Mouse (Mus musculus): Measurements from ENCODE around the gene Gria1. TPM values are rescaled to one million over a fixed set of nuclear protein-coding genes. Genes with fewer than 3 reads are reported as not detected.

The Gria1 gene
- polyA plus RNA-seq, 1 experiment from 2014 or later: 1.6 TPM

DNA sequence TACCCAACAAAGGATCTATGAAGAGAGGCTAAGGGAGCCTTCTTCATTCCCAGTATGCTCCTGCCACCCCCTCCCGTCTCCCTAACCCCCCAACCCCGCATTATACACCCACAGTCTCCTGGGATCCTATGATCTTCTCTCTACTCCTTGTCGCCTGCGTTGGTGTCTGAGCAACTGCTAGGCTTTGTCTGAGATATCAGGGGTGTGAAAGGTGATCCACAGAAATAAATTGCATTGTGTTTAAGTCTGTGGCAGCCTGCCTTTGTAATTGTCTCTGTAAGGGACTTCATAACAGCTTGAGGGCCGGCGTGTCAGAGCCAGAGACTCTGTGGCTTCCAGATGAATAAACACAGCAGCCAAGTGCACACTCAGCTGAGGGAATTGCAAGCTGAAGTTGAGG, 61.0 kb downstream of the Gria1 start:
- Histone ChIP-seq H3K4me3 (replicated peaks) (no peak overlapping the region), H3K4me2 (replicated peaks) (no peak overlapping the region), H3K27me3 (replicated peaks) (no peaks in the 10 kb centered on the region), H3K9me3 (no peaks in the 10 kb centered on the region), H3K36me3 (no peaks in the 10 kb centered on the region), H3K9ac (no peak overlapping the region), H3K4me1 (replicated peaks) (no peaks in the 10 kb centered on the region), H3K27ac (no peak overlapping the region)
- ATAC-seq: no peak
- WGBS: 69% methylated on average over 6 of the region's 6 CpGs

DNA sequence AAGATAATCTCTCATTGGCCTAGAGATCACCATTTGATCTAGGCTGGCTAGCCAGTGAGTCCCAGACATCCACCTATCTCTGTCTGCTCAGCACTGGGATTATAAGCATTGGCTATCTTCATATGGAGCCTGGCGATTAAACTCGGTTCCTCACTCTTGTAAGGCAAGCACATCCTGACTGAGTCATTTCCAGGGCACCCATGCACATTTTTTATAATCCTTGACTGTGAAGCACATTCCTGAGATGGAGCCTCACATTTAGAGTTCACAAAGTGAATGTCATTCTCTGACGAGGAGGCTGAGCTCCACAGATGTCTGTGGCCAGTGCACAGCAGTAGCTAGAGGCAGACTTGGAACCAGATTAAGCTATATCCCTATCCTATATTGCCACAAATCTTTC, 68.2 kb downstream of the Gria1 start:
- 78% methylated on average over 3 of the region's 3 CpGs for WGBS
- Histone ChIP-seq H3K27me3 (replicated peaks) (no peaks in the 10 kb centered on the region), H3K4me2 (replicated peaks) (no peak overlapping the region), H3K4me1 (replicated peaks) (no peaks in the 10 kb centered on the region), H3K4me3 (replicated peaks) (no peak overlapping the region), H3K36me3 (no peaks in the 10 kb centered on the region), H3K9ac (no peak overlapping the region), H3K9me3 (no peaks in the 10 kb centered on the region), H3K27ac (no peak overlapping the region)
- no peak for ATAC-seq

GRCm38 (mm10) chr11:57089527-57089926, 78.3 kb downstream of the Gria1 start:
- 78% methylated on average over 5 of the region's 5 CpGs for WGBS
- no peak overlapping the region for H3K4me2 ChIP-seq (replicated peaks)
- ATAC-seq: no peak

GRCm38 (mm10) chr11:57090705-57091104, 79.5 kb downstream of the Gria1 start:
- no peak for ATAC-seq
- H3K4me2 ChIP-seq (replicated peaks): no peak overlapping the region
- H3K9ac ChIP-seq: no peak overlapping the region

More at GRCm38 (mm10) chr11:57089527-57089926, 78.3 kb downstream of the Gria1 start:
- Histone ChIP-seq H3K9ac (no peak overlapping the region), H3K27ac (no peak overlapping the region), H3K9me3 (no peaks in the 10 kb centered on the region), H3K4me3 (replicated peaks) (no peak overlapping the region), H3K36me3 (no peaks in the 10 kb centered on the region), H3K4me1 (replicated peaks) (no peaks in the 10 kb centered on the region), H3K27me3 (replicated peaks) (no peaks in the 10 kb centered on the region)

DNA sequence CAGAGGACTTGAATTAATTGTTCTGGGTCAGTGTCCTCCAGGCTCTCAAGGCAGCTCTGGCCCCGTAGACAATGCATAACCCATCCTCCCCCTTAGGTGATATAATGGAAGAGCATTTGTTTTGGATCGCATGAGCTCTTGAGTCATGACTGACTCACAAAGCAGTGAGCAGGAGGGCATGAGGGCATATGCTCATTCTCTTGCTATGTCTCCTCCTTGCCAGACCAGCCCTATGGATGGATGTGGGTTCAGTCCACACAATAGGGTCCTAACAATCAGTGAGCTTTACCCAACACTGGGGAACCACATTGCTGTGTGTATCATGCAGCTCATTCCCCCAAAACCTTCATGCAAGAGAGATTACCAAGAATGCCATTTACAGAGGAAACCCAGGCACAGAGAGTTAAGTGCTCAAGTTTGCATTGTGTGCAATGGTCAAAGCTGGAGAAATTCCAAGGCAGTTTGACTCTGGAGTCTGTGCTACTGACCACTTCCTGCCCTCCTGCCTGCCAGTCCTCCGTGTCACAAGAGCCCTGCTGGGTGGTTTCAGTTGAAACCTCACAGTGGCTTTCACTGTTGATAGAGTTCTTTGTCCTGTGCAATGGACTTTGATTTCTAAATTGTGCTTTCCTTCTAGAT, 80.2 kb downstream of the Gria1 start:
- Histone ChIP-seq H3K27ac (no peak overlapping the region), H3K36me3 (no peaks in the 10 kb centered on the region), H3K9me3 (no peaks in the 10 kb centered on the region), H3K9ac (no peak overlapping the region), H3K4me2 (replicated peaks) (no peak overlapping the region), H3K4me1 (replicated peaks) (no peaks in the 10 kb centered on the region), H3K4me3 (replicated peaks) (no peak overlapping the region), H3K27me3 (replicated peaks) (no peaks in the 10 kb centered on the region)
- no peak for ATAC-seq
- WGBS: 70% methylated on average over 3 of the region's 3 CpGs

More at GRCm38 (mm10) chr11:57090705-57091104, 79.5 kb downstream of the Gria1 start:
- Histone ChIP-seq H3K27ac (no peak overlapping the region), H3K9me3 (no peaks in the 10 kb centered on the region), H3K27me3 (replicated peaks) (no peaks in the 10 kb centered on the region), H3K36me3 (no peaks in the 10 kb centered on the region), H3K4me3 (replicated peaks) (no peak overlapping the region), H3K4me1 (replicated peaks) (no peaks in the 10 kb centered on the region)

DNA sequence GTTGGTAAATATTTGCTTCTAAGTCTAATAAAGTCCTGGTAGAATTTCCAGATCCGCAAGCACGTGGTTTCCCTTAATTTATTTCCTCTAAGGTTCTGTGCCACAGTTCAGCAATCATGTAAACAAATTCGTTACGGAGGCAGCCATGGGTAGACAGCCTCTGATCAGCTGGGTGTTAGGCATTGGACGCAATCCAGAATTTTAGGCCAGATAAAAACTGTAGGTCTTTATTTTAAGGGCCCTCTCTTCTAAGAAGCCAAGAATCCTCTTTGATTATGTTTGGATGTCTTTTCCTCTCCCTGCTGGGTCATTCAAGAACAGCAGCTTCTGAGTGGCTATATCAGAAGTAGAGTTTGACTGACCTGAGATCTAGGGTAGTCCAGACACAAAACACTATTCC, 89.3 kb downstream of the Gria1 start:
- no peak for ATAC-seq
- 42% methylated on average over 5 of the region's 5 CpGs for WGBS
- Histone ChIP-seq H3K27ac (no peak overlapping the region), H3K4me2 (replicated peaks) (no peak overlapping the region), H3K9ac (no peak overlapping the region), H3K36me3 (no peaks in the 10 kb centered on the region), H3K27me3 (replicated peaks) (no peaks in the 10 kb centered on the region), H3K4me1 (replicated peaks) (no peaks in the 10 kb centered on the region), H3K4me3 (replicated peaks) (no peak overlapping the region), H3K9me3 (no peaks in the 10 kb centered on the region)

DNA sequence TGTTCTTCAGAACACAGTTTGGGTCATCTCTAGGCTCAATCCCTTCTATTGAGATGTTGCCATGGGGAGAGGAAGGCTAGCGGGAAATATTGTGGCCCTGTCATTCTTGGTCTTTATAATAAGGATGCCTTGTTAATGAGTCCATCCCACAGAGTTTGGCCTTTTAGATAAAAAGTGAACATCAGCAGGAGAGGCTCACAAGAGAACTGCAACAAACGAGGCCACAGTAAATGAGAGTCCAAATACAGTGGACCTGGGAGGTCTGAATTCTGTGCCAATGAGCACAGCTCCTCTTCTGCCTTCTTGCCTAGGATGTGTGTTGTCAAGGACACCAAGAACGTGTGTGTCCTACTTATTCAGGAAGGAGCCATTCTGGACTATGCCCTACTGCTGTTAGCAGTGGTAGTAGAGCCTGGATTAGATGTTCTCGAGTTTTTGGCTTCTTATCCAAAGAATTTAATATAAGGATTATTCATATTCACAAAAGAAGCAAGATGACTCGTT, 92.6 kb downstream of the Gria1 start:
- ATAC-seq: no peak
- 74% methylated on average over 5 of the region's 5 CpGs for whole genome bisulfite sequencing
- Histone ChIP-seq H3K9ac (no peak overlapping the region), H3K4me1 (replicated peaks) (no peaks in the 10 kb centered on the region), H3K4me3 (replicated peaks) (no peak overlapping the region), H3K27ac (no peak overlapping the region), H3K27me3 (replicated peaks) (no peaks in the 10 kb centered on the region), H3K9me3 (no peaks in the 10 kb centered on the region), H3K4me2 (replicated peaks) (no peak overlapping the region), H3K36me3 (no peaks in the 10 kb centered on the region)

GRCm38 (mm10) chr11:57105683-57106082, 94.5 kb downstream of the Gria1 start:
- WGBS: 77% methylated on average over 3 of the region's 3 CpGs
- ATAC-seq: no peak

DNA sequence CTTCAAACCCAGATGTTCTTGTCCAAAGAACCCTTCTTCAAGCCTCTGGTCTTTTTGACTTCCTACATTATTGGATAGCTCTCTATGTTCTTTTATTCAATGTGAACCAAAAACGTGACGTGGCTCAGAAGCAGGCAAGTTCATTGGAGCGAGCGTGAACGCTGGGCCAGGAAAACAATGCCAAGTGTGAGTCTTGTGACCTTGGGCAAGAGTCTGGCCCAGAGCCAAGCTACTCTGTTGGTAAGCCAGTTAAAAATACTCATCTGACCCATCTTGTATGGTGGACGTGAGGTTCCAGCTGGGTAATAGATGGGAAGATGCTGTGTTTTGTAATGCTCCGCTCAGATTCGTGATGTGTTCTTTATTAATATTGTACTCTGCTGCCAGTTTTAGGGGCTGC, 101.2 kb downstream of the Gria1 start:
- Histone ChIP-seq H3K36me3 (no peaks in the 10 kb centered on the region), H3K4me3 (replicated peaks) (no peak overlapping the region), H3K4me2 (replicated peaks) (no peak overlapping the region), H3K9me3 (no peaks in the 10 kb centered on the region), H3K9ac (no peak overlapping the region), H3K27ac (no peak overlapping the region), H3K4me1 (replicated peaks) (no peaks in the 10 kb centered on the region), H3K27me3 (replicated peaks) (no peaks in the 10 kb centered on the region)
- WGBS: 87% methylated on average over 8 of the region's 8 CpGs
- ATAC-seq: no peak

More at GRCm38 (mm10) chr11:57105683-57106082, 94.5 kb downstream of the Gria1 start:
- Histone ChIP-seq H3K4me1 (replicated peaks) (no peaks in the 10 kb centered on the region), H3K4me2 (replicated peaks) (no peak overlapping the region), H3K9me3 (no peaks in the 10 kb centered on the region), H3K36me3 (no peaks in the 10 kb centered on the region), H3K27ac (no peak overlapping the region), H3K4me3 (replicated peaks) (no peak overlapping the region), H3K27me3 (replicated peaks) (no peaks in the 10 kb centered on the region), H3K9ac (no peak overlapping the region)

DNA sequence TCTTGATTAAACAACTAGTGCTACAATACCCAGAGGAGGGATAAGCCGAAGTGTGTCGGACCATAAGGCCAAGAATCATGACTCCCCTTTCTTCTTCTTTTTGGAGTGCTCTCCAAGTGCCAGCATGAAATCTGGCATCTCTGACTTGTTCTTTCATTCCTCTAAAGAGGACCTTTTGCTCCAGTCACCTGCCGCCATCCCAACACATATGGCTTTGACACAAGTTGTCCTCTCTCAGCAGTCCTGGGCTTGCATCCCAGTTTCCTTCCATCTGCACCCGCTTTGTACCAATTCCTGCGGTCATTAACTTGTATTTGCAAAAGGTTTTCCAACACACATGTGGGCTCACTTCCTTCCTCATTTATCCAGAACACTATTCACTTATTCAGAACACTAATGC, 103.2 kb downstream of the Gria1 start:
- no peaks in the 10 kb centered on the region for H3K9me3 ChIP-seq
- 90% methylated on average over 5 of the region's 5 CpGs for WGBS
- H3K4me2 ChIP-seq (replicated peaks): no peak overlapping the region
- no peak overlapping the region for H3K9ac ChIP-seq
- H3K4me1 ChIP-seq (replicated peaks): no peaks in the 10 kb centered on the region
- H3K27ac ChIP-seq: no peak overlapping the region
- no peak for ATAC-seq
- no peak overlapping the region for H3K4me3 ChIP-seq (replicated peaks)
- H3K27me3 ChIP-seq (replicated peaks): no peaks in the 10 kb centered on the region
- H3K36me3 ChIP-seq: no peaks in the 10 kb centered on the region

DNA sequence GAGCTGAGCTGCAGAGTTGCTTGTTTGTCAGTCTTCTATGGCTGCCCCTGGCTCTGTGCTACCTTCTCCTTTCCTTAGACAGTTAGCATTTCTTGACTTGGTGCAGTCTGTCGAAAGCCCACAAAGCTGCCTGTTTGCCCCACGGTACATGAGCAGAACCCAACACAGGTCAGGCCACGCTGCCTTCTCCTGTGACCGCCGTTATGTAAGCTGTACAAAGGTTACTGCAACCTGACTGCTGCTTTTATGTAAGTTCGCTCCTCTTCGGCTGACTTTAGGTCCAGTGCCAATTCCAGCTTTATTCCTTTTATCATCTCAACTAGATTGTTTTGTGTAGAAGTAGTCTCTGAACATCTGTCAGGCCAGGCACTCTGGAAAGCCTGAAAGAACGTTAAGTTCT, 115.9 kb downstream of the Gria1 start:
- no peaks in the 10 kb centered on the region for H3K4me1 ChIP-seq (replicated peaks)
- no peak overlapping the region for H3K9ac ChIP-seq
- no peaks in the 10 kb centered on the region for H3K9me3 ChIP-seq
- H3K27ac ChIP-seq: no peak overlapping the region
- 77% methylated on average over 8 of the region's 8 CpGs for WGBS
- no peak overlapping the region for H3K4me2 ChIP-seq (replicated peaks)
- H3K36me3 ChIP-seq: no peaks in the 10 kb centered on the region
- no peak overlapping the region for H3K4me3 ChIP-seq (replicated peaks)
- no peak for ATAC-seq
- no peaks in the 10 kb centered on the region for H3K27me3 ChIP-seq (replicated peaks)

DNA sequence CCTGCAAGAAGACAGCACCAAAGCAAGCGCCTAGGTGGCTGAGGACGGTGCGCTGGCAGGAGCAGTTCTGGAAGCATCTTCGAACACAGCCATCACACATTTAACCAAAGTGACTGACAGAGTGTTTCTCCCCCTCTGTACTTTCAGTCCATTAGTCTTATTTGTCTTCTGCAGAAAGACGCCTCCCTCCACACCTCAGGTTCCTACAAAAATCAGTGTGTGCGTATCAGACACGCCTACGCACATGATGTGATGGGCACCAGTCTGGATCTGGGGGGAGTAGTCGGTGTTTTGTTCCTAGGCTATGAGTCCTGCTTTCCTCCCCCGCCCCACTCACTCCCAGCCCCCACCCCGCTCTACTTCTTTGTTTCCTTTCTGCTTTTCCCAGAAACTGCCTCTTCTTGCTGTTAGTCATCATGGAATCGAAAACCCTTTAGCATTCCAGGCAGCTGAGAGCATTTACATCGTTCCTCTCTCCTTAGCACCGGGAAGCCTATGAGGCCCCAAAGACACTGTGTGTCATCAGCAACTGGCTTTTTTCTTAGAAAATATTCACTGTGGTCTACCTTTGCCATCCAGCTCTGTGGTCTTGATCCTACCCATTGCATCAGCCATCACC, 129.1 kb downstream of the Gria1 start:
- H3K9me3 ChIP-seq: no peaks in the 10 kb centered on the region
- no peaks in the 10 kb centered on the region for H3K4me1 ChIP-seq (replicated peaks)
- H3K27ac ChIP-seq: no peak overlapping the region
- 82% methylated on average over 14 of the region's 14 CpGs for WGBS
- no peak overlapping the region for H3K4me3 ChIP-seq (replicated peaks)
- no peak overlapping the region for H3K4me2 ChIP-seq (replicated peaks)
- no peaks in the 10 kb centered on the region for H3K27me3 ChIP-seq (replicated peaks)
- ATAC-seq: no peak
- no peak overlapping the region for H3K9ac ChIP-seq
- no peaks in the 10 kb centered on the region for H3K36me3 ChIP-seq

DNA sequence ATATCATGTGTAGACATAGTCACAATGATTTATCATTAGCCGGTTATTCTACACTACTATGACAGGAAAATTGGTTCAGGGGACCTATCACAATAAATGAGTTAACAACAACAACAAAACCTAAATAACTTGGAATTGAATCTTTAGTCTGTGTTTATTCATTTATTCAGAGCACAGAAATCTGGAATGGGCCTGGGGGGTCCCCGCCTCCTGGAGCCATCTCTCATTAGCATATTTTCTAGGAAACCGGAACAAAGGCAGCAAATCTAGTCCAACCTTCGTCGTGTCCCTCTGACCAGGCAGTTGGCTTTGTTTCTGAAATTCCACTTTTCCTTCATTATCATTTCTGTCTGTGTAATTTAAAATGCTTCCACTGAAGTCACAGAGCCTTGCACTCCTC, 132.5 kb downstream of the Gria1 start:
- H3K9me3 ChIP-seq: no peaks in the 10 kb centered on the region
- H3K27ac ChIP-seq: no peak overlapping the region
- H3K27me3 ChIP-seq (replicated peaks): no peaks in the 10 kb centered on the region
- H3K4me1 ChIP-seq (replicated peaks): no peaks in the 10 kb centered on the region
- H3K9ac ChIP-seq: no peak overlapping the region
- 87% methylated on average over 5 of the region's 5 CpGs for WGBS
- H3K4me3 ChIP-seq (replicated peaks): no peak overlapping the region
- H3K36me3 ChIP-seq: no peaks in the 10 kb centered on the region
- ATAC-seq: no peak
- no peak overlapping the region for H3K4me2 ChIP-seq (replicated peaks)

Data from intestine, embryonic 15.5 days (tissue).